Mouse (Mus musculus) neural tube, embryonic 13.5 days (tissue): ENCODE measurements around the gene Gm853. TPM values are rescaled to one million over a fixed set of nuclear protein-coding genes. Genes with fewer than 3 reads are reported as not detected.

Experiments used
- polyA plus RNA-seq: library from polyadenylated mRNA; unstranded; fragments of >200 nt; fragmentation: Nextera tagmentation; extraction: Ambion mirVana; gene quantifications from 2 replicates; pipeline ENCODE4 v1.2.1, GENCODE M21; 2015

Gm853 gene
- polyA plus RNA-seq, 1 experiment from 2014 or later = not detected

Other genes with a start within 250 kb of the Gm853 start
- gene Adgrb2, start 237.5 kb downstream of the Gm853 start, polyA plus RNA-seq = 8.1 and 9.3 TPM in 2 replicates
- 11.9 and 14.7 TPM in 2 replicates for gene Col16a1, start 174.6 kb downstream of the Gm853 start, polyA plus RNA-seq
- 61.8 and 62.9 TPM in 2 replicates for gene Pef1, start 119.8 kb downstream of the Gm853 start, polyA plus RNA-seq
- gene Hcrtr1, start 83.0 kb downstream of the Gm853 start, polyA plus RNA-seq = 0.39 and 0.71 TPM in 2 replicates
- 4.2 and 6.7 TPM in 2 replicates for gene Tinagl1, start 47.3 kb downstream of the Gm853 start, polyA plus RNA-seq
- 53.5 and 60.1 TPM in 2 replicates for gene Serinc2, start 56.8 kb upstream of the Gm853 start, polyA plus RNA-seq
- 136 and 150 TPM in 2 replicates for gene Fabp3, start 86.2 kb upstream of the Gm853 start, polyA plus RNA-seq
- gene Gm10570, start 86.3 kb upstream of the Gm853 start, polyA plus RNA-seq = 0.71 TPM in 1 of 2 replicates, not detected in the other
- gene Zcchc17, start 137.5 kb upstream of the Gm853 start, polyA plus RNA-seq = 90.3 and 94.1 TPM in 2 replicates
- 107 and 112 TPM in 2 replicates for gene Snrnp40, start 137.7 kb upstream of the Gm853 start, polyA plus RNA-seq